8 mouse cellular contexts compared by ENCODE assay signal in the genomic region with DNA sequence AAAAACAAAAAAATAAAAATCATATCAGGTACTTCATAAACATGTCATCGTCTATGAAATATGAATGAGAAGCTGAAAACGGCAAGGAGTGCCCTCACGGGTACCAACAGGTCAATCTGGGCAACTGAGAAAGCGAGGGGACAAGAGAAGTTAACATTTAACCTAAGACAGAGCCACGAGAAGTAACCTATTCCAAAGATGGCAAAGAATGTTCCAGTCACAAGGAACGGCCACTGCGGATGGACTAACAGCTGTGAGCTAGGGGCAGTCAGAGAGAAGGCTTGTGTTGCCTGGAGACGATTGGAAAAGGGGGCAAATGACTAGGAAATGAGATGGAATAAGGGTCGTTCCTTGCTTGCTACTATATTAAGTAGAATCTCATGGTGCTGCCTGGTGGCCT. TPM values are rescaled to one million over a fixed set of nuclear protein-coding genes. Genes with fewer than 3 reads are reported as not detected.
DNase-seq lines count a peak whose midpoint lies in the region; ATAC-seq and TF ChIP-seq lines count a peak whose summit lies in the region.

No protein-coding gene starts in this region.

- H3K4me3 ChIP-seq in layer of hippocampus, adult 2 months, result peak overlapping the region; percentile 88
- H3K4me3 ChIP-seq in embryonic facial prominence, embryonic 13.5 days, result no peak overlapping the region
- no peak overlapping the region for H3K4me3 ChIP-seq in intestine, embryonic 16.5 days (ENCODE audit: low read length)
- H3K4me3 ChIP-seq in midbrain, embryonic 13.5 days (replicated peaks), result peak overlapping the region; percentile 76

- H3K9ac ChIP-seq in embryonic facial prominence, embryonic 13.5 days, result no peak overlapping the region; the same call in 1 of the 2 replicates
- peak overlapping the region; percentile 23; the same call in 1 of the 2 replicates for H3K9ac ChIP-seq in intestine, embryonic 16.5 days (ENCODE audit: low read depth, low read length)
- peak overlapping the region; percentile 24 for H3K9ac ChIP-seq in midbrain, embryonic 13.5 days (replicated peaks)

- ATAC-seq in embryonic facial prominence, embryonic 13.5 days (ENCODE audit: insufficient number of reproducible peaks, insufficient read depth, low FRiP score, low TSS enrichment, low read depth), result no peak
- no peak for ATAC-seq in intestine, embryonic 16.5 days
- no peak for ATAC-seq in midbrain, embryonic 13.5 days

- WGBS in embryonic facial prominence, embryonic 13.5 days, result 83% methylated on average over 9 of the region's 9 CpGs
- WGBS in intestine, embryonic 16.5 days, result 65% methylated on average over 9 of the region's 9 CpGs
- WGBS in midbrain, embryonic 13.5 days, result 84% methylated on average over 9 of the region's 9 CpGs

- 0 out of 2 replicates have a peak overlapping the region, but pooled peaks have one; percentile 23 for H3K27ac ChIP-seq in layer of hippocampus, adult 2 months
- no peak overlapping the region for H3K27ac ChIP-seq in embryonic facial prominence, embryonic 13.5 days
- H3K27ac ChIP-seq in intestine, embryonic 16.5 days (ENCODE audit: low read length), result no peak overlapping the region
- H3K27ac ChIP-seq in midbrain, embryonic 13.5 days, result no peak overlapping the region

- peak overlapping the region; percentile 88; the same call in 1 of the 2 replicates for H3K4me2 ChIP-seq in embryonic facial prominence, embryonic 13.5 days
- no peak overlapping the region for H3K4me2 ChIP-seq in intestine, embryonic 16.5 days (ENCODE audit: low read depth, low read length)
- H3K4me2 ChIP-seq in midbrain, embryonic 13.5 days (replicated peaks), result peak overlapping the region; percentile 66

- H3K9me3 ChIP-seq in embryonic facial prominence, embryonic 13.5 days, result no peaks in the 10 kb centered on the region
- no peaks in the 10 kb centered on the region for H3K9me3 ChIP-seq in intestine, embryonic 16.5 days (ENCODE audit: control insufficient read depth, low read length)
- no peaks in the 10 kb centered on the region for H3K9me3 ChIP-seq in midbrain, embryonic 13.5 days

- peaks cover 28% of the 10 kb centered on the region for H3K4me1 ChIP-seq in embryonic facial prominence, embryonic 13.5 days
- peaks cover 24% of the 10 kb centered on the region for H3K4me1 ChIP-seq in intestine, embryonic 16.5 days (ENCODE audit: control insufficient read depth, insufficient read depth, low read length)
- peaks cover 32% of the 10 kb centered on the region for H3K4me1 ChIP-seq in midbrain, embryonic 13.5 days (replicated peaks)

- DNase-seq in layer of hippocampus, adult 2 months (ENCODE audit: low spot score in 2 of 2), result no peak
- no peak for DNase-seq in layer of hippocampus, postnatal 10 days (ENCODE audit: low spot score in 2 of 2)
- no peak for DNase-seq in left cerebral cortex, adult 9 months (ENCODE audit: low spot score in 2 of 2)
- no peak for DNase-seq in embryo, embryonic 9.5 days (ENCODE audit: extremely low spot score)
- no peak for DNase-seq in right cerebral cortex, postnatal 4 days

- no peak for TF ChIP-seq CTCF in layer of hippocampus, adult 2 months (conservative IDR thresholded peaks at IDR 0.05)

- H3K36me3 ChIP-seq in embryonic facial prominence, embryonic 13.5 days, result peaks cover 45% of the 10 kb centered on the region
- H3K36me3 ChIP-seq in intestine, embryonic 16.5 days (ENCODE audit: control insufficient read depth, insufficient read depth, low read length), result peaks cover 12% of the 10 kb centered on the region
- H3K36me3 ChIP-seq in midbrain, embryonic 13.5 days, result peaks cover 40% of the 10 kb centered on the region

- H3K27me3 ChIP-seq in embryonic facial prominence, embryonic 13.5 days, result no peaks in the 10 kb centered on the region
- H3K27me3 ChIP-seq in intestine, embryonic 16.5 days (replicated peaks; ENCODE audit: control insufficient read depth, insufficient read depth, low read length), result no peaks in the 10 kb centered on the region
- H3K27me3 ChIP-seq in midbrain, embryonic 13.5 days, result no peaks in the 10 kb centered on the region

RNA-seq across cellular contexts. Expression of a gene that starts 1.2 kb away (rescaled TPM):
- 1 to 10 TPM; 7.7 to 8.6 TPM for total RNA-seq in layer of hippocampus, adult 2 months (2021)
- 1 to 10 TPM; 4.4 to 5.4 TPM for total RNA-seq in layer of hippocampus, postnatal 10 days (2021)
- 1.3 TPM in 2 replicates for polyA plus RNA-seq in embryonic facial prominence, embryonic 13.5 days (2015; fragmentation: Nextera tagmentation; extraction: Ambion mirVana)
- polyA plus RNA-seq in intestine, embryonic 16.5 days (2015; fragmentation: Nextera tagmentation; extraction: Ambion mirVana), result 4.2 and 4.4 TPM in 2 replicates
- polyA plus RNA-seq in midbrain, embryonic 13.5 days (2015; fragmentation: Nextera tagmentation; extraction: Ambion mirVana), result 1.2 and 1.6 TPM in 2 replicates

RNA-seq across cellular contexts. Expression of a gene that starts 1.8 kb away (rescaled TPM):
- total RNA-seq in layer of hippocampus, adult 2 months (2021), result 100 to 1,000 TPM; 127 to 144 TPM
- total RNA-seq in layer of hippocampus, postnatal 10 days (2021), result 100 to 1,000 TPM; 154 to 170 TPM
- polyA plus RNA-seq in embryonic facial prominence, embryonic 13.5 days (2015; fragmentation: Nextera tagmentation; extraction: Ambion mirVana), result 160 TPM in 2 replicates
- 183 and 202 TPM in 2 replicates for polyA plus RNA-seq in intestine, embryonic 16.5 days (2015; fragmentation: Nextera tagmentation; extraction: Ambion mirVana)
- polyA plus RNA-seq in midbrain, embryonic 13.5 days (2015; fragmentation: Nextera tagmentation; extraction: Ambion mirVana), result 152 and 160 TPM in 2 replicates

RNA-seq across cellular contexts. Expression of a gene that starts 52.7 kb away (rescaled TPM):
- total RNA-seq in layer of hippocampus, adult 2 months (2021), result 10 to 100 TPM; 37.2 to 40.9 TPM
- 10 to 100 TPM; 43.9 to 45.3 TPM for total RNA-seq in layer of hippocampus, postnatal 10 days (2021)
- polyA plus RNA-seq in embryonic facial prominence, embryonic 13.5 days (2015; fragmentation: Nextera tagmentation; extraction: Ambion mirVana), result 39.2 and 40.8 TPM in 2 replicates
- polyA plus RNA-seq in intestine, embryonic 16.5 days (2015; fragmentation: Nextera tagmentation; extraction: Ambion mirVana), result 45.9 and 48.3 TPM in 2 replicates
- polyA plus RNA-seq in midbrain, embryonic 13.5 days (2015; fragmentation: Nextera tagmentation; extraction: Ambion mirVana), result 48.0 and 50.7 TPM in 2 replicates

RNA-seq across cellular contexts. Expression of a gene that starts 52.8 kb away (rescaled TPM):
- not detected for total RNA-seq in layer of hippocampus, adult 2 months (2021)
- total RNA-seq in layer of hippocampus, postnatal 10 days (2021), result under 1 TPM in 1 of 2 experiments, not detected in 1; 0.11 TPM
- not detected in 2 replicates for polyA plus RNA-seq in embryonic facial prominence, embryonic 13.5 days (2015; fragmentation: Nextera tagmentation; extraction: Ambion mirVana)
- polyA plus RNA-seq in intestine, embryonic 16.5 days (2015; fragmentation: Nextera tagmentation; extraction: Ambion mirVana), result not detected in 2 replicates
- not detected in 2 replicates for polyA plus RNA-seq in midbrain, embryonic 13.5 days (2015; fragmentation: Nextera tagmentation; extraction: Ambion mirVana)

Comparison
In these comparisons a context has a peak if more than half of its experiments do, and no peak if none do; other contexts are left out.
1. H3K4me3 ChIP-seq: peak in layer of hippocampus, adult 2 months (single experiment) and midbrain, embryonic 13.5 days (single experiment); none in embryonic facial prominence, embryonic 13.5 days (single experiment) and intestine, embryonic 16.5 days (single experiment).